Mouse (Mus musculus): ENCODE data around the gene Taf4. TPM values are rescaled to one million over a fixed set of nuclear protein-coding genes. Genes with fewer than 3 reads are reported as not detected.

The Taf4 gene
- total RNA-seq, 2 experiments from 2014 or later, result 22.5 to 23.4 TPM

GRCm38 (mm10) chr2:179863266-179863665 is 113.2 kb downstream of the Taf4 start:
- Histone ChIP-seq H3K4me3 (no peak overlapping the region), H3K27ac (no peak overlapping the region)
- DNase-seq (ENCODE audit: low spot score in 2 of 2), result no peak
- peak; percentile 80 for TF ChIP-seq CTCF (conservative IDR thresholded peaks at IDR 0.05)

GRCm38 (mm10) chr2:179862676-179863075 is 113.8 kb downstream of the Taf4 start:
- no peak for DNase-seq (ENCODE audit: low spot score in 2 of 2)
- Histone ChIP-seq H3K27ac (no peak overlapping the region), H3K4me3 (no peak overlapping the region)
- no peak for TF ChIP-seq CTCF (conservative IDR thresholded peaks at IDR 0.05)

Other genes starting within 250 kb of the Taf4 start
- 100 to 1,000 TPM in 1 of 2 experiments, 10 to 100 TPM in 1; 93.9 to 100 TPM for gene Lsm14b, start 48.3 kb upstream of the Taf4 start, total RNA-seq (2021)
- gene Psma7, start 65.8 kb upstream of the Taf4 start, total RNA-seq (2021), result 100 to 1,000 TPM; 166 to 176 TPM
- gene Ss18l1, start 65.9 kb upstream of the Taf4 start, total RNA-seq (2021), result 10 to 100 TPM; 43.2 to 44.9 TPM
- gene Mtg2, start 93.9 kb upstream of the Taf4 start, total RNA-seq (2021), result 10 to 100 TPM; 19.2 to 22.7 TPM
- 10 to 100 TPM; 46.4 to 47.6 TPM for gene Hrh3, start 127.8 kb upstream of the Taf4 start, total RNA-seq (2021)
- gene Osbpl2, start 142.7 kb upstream of the Taf4 start, total RNA-seq (2021), result 10 to 100 TPM; 46.0 to 49.2 TPM
- gene Adrm1, start 194.8 kb upstream of the Taf4 start, total RNA-seq (2021), result 100 to 1,000 TPM; 105 to 108 TPM
- gene Lama5, start 249.2 kb upstream of the Taf4 start, total RNA-seq (2021), result 1 to 10 TPM; 6.9 to 8.9 TPM